Mouse (Mus musculus): ENCODE results near the gene Shb.
"Not testable (repeated sequence)": the region's sequence is repeated elsewhere in the genome, so short reads cannot be mapped to it uniquely, and the experiment has no call there.

The Shb gene

DNA sequence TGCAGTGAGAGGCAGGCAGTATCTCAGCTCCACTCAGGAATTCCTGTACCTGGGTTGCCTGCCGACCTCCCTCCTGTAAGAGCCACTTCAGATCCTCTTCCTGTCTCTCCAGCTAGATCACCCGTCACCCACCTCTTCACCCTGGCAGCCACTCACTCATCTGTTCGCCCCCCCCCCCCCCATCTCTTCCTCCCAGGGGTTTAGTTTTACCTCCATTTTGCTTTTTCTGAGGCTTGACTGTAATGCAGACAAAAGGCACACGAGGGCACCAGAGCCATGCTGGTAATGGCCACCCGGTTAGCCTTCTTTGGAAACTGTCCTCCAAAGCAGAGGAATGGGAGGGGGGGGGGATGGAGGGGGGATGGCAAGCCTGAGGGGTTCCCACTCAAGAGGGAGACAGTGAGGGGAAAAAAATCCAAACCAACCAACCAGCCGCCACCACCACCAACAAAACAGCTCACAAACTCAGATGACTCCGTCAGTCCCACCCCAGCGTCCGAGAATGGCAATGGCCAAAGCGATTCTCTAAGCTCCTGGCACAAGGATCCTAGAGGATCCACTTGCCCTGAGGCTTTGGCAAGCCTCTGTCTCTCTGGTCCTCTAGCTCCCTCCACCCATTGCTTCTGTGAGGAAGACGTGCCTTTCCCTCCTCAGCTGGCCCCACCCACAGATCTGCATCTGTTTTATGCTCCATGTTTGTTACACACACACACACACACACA lies 113.9 kb downstream of the Shb start:
- DNase-seq (ENCODE audit: low read depth): no peak

DNA sequence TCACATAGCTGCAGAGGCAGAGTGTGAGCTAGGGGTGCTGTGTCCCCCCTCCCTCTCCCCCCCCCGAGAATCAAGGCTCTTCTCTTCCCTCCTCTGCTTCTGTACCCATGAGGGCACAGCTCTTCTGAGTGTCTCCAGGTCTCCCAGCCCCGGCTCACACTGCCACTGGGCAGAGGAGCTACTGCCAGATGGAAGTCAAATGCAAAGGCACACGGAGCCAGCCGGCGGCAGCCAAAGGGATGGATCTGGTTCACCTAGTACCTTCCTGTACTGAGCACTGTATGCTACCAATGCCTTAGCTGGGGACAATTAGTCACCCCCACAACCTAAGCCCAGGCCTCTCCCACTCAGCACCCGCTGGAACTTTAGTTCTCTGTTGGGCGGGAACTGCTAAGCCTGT lies 116.0 kb downstream of the Shb start:
- DNase-seq (ENCODE audit: low read depth): no peak

DNA sequence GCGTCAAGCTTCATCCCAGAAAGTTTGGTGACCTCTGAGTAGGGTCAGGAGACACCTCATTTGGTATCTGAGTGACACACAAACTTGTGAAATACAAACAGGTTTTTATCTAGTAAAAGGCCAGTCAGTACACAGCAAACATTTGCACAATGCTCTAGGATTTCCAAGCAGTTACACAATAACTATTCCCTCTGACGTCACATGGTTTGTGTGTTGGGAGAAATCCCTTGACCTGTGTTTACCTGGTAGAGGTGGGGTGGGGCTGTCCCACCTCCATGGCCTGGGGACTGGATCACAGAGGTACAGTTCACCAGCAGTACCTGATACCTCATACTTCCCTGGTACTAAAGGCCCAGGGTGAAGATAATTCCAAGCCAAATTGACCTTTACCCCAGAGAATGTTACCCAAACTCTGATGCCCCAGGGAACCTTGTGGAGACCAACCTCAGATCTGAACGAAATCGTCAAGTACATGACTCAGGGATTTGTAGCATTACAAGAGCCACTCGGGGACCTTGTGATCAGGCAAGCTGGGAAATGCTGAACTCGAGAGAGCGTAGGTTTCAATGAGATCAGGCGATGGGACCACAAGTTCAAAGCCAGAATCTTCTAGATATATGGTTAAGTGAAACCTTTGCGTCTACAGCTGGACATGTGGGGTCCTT lies 118.5 kb downstream of the Shb start:
- DNase-seq (ENCODE audit: low read depth): no peak

DNA sequence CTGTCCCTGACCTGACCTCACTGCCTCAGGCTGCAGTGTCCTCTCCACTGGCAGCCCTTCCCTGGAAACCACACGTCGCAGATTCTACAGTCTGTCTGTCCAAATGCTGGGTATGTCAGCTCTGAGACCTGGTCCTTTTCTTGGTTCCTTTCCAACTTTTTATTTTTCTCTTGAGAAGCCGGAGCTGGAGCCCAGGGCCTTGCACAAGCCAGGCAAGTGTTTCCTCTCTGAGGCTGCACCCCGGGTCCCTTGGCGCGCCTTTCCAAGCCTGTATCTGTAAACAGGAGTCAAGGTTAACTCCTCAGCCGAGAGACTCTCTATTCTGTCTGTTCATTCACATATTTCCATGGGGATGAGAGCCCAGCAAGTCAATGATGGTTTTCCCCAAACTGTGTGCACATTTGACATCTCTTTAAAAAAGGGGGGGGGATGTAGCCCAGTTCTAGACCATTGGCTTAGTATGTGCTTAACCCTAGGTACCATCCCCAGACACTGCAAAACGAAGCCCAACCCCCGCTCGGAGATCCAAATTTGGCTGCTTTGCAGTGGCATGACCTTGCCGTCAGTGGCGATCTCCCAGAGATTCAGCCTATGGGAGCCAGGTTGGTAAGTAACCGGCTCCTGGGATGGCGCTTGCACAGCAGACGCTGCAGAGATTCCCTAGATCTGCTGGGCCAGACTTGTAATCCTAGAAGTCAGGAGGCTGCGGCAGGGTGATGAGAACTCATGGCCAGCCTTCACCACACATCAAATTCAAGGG lies 119.7 kb downstream of the Shb start:
- DNase-seq (ENCODE audit: low read depth): no peak

DNA sequence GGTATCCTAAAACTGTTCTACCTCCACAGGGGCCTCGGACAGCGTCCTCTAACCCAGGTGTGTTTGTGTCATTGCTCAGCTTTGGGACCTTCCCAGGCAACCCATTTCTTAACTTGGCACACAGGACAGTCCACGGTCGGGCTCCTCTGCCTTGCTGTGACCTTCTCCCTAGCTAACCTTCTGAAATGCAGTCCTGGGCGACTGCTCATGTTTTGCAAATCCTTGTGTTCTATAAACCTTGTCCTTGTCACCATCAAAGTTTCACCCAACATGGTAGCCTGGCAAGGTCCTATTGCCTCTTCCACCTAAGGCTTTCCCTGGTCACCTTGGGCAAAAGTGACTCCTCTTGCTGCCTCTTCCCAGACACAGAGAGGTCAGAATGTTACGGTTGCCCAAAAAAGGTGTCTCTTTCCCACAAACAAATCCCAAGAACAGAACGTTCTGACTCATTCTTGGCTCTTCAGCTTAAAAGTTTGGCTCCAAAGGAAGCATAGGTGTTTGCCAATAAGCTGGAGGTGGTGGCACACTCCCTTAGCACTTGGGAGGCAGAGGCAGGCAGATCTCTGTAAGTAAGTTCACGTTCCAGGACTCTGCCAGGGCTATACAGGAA lies 121.0 kb downstream of the Shb start:
- DNase-seq (ENCODE audit: low read depth): no peak

DNA sequence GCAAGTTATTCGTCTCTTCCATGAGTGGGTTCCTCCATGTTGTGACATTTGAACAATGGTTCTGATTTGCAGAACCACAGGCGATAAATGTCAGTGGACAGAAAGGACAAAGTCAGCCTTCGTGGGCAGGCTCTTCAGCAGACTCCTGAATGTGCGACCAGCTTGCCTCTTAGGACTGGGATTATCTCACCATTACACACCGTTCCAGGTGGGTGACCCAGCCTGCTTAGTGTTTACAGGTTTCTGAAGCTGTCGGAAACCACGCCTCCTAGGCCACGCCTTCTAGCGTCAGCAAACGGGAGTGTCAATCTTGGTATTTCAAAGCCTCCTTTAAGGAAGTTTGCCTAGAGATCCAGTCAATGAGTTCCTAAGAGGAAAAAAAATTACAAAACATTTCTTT lies 123.0 kb downstream of the Shb start:
- peak; percentile 69 for DNase-seq (ENCODE audit: low read depth)

DNA sequence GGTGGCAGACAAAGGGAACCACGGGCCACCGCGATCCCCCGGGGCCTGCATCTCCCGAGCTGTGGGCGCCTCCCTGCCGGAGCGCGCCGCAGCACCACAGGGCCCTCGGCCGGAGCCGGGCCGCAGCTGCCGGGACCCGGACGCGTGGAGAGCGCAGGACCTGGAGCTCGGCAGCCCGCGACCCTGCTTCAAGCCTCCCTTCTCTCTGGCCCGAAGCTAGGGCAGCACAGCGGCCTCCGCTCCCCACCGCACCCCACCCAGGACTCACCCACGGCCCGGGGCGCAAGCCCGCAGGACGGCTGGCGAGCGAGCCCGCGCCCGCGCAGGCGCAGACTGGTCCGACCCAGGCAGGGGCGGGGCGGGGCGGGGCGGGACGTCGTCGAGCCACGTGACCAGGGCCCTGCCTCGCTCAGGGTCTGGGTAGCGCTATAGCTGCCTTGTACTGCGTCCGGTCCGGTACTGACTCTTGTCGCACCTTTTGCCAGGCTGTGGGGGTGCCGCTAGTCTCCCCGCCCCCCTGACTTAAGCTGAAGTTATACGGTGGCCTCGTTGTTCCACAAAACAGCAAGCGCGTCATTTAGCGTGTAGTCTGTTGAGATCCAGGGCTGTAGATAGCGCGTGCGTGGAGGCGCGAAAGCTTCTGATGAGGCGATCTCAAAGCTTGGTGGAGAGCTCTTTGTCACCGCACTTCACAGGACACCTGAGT lies 123.7 kb downstream of the Shb start, which contains the start of gene Slc25a51:
Slc25a51 (minus strand) TSS at position 340 of the 706 bp plus-strand sequence.
- DNase-seq (ENCODE audit: low read depth): peak; percentile 77

DNA sequence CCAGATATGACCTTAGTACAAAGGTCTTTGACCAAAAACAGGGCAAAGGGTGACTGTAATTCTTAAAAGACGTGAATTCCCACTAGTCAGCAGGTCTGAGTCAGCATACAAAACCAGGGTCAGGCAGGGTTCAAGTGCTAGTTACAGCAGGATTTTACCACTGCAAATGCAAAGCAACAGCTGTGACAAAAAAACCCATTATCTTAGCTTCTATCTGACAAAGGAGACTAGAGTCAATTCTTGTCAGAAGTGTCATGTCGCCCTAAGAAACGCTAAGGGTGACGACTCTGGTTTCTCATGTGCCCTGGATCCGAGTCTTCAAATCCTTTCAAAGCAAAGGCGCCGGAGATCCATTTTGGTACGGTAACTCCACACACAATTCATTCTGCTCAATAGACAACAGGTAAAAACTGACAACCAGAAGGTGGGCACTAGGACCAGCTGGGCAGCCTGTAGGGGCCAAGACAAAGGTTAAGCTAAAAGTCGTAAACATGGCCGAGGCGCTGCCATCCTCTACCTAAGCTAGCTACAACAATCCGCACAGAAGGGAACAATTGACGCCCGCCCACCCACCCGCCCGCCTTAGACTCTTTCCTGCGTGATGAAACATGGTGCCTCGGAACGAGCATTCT lies 124.5 kb downstream of the Shb start:
- DNase-seq (ENCODE audit: low read depth): no peak

DNA sequence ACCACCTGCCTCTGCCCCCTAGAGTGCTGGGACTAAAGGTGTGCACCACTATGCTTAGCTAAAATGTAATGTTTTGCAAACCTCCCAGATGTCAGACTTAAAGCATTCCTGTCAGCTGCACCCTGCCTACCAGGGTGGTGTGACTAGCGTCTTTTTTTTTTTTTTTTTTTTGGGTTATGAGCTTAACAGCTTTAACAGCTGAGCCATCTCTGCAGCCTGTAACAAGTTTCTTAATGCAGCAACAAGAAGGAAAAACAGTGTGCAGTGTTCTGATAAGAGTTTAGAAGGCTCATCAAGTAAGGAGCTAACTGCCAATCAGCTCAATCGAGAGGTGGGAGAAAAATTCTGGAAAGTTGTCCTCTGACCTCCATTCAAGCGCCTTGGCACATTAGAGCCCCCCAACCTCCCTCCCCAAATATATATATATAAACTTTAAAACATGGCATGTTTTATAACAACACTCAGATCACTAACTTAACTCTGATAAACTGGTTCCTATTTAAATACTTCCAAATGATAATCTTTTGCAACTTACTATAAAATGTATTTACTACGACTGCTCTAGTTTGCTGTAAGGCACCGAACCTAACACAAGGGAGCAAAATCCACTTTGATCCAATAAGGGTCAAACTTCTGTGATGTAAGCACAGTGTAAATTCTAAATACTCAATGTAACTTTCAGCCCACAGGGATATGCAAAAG lies 125.1 kb downstream of the Shb start:
- DNase-seq (ENCODE audit: low read depth): no peak

DNA sequence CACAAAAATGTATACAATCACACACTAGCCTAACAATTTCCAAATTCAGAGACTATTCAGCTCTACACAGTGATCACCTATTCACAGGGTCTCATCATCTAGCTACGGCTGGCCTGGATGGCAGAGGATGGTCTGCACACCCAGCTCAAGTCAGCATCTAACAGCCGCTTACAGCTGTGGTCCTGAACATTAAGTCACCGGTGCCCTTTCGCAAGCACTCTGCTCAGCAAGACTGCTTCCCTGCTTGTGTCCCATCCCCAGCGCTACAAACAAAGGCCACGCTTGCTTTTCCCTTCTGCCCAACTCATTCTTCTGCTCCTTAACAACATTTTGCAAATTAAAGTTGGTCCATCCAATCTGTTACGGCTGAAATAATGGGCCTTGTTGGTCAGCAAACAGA lies 125.9 kb downstream of the Shb start:
- no peak for DNase-seq (ENCODE audit: low read depth)

DNA sequence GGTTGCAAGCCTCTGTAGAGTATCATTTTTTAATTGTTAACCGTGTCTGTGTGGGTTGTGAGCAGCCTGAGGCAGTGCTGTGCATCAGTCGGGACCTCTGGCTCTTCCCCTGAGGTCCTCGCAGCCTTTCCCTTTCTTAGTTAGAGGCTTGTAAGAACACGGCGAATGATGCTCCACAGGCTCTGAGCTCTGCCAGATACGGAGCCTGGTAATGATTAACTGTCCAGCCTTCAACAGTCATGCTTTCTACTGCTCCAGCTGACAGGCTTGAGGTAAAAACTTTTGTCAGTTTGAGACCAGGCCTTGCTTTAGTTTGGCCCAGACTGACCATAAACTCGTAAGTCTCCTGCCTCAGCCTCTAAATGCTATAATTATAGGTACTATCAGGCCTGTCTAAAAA lies 127.0 kb downstream of the Shb start:
- DNase-seq (ENCODE audit: low read depth): no peak

DNA sequence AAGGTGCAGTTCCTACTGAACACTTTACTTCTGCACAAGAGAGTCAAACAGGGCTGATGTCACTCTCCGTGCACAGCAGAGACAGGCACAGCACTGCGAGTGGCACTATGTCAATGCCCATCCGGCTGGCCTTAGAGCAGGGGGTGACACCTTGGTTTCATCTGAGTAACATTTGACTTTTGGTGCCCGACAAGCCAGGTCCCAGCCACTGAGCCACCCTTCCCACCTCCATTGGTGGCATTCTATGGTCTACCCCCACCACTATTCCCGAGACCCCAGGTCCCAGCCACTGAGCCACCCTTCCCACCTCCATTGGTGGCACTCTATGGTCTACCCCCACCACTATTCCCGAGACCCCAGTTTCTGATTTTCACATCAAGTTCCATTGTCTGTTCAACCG lies 128.2 kb downstream of the Shb start:
- DNase-seq (ENCODE audit: low read depth): no peak

DNA sequence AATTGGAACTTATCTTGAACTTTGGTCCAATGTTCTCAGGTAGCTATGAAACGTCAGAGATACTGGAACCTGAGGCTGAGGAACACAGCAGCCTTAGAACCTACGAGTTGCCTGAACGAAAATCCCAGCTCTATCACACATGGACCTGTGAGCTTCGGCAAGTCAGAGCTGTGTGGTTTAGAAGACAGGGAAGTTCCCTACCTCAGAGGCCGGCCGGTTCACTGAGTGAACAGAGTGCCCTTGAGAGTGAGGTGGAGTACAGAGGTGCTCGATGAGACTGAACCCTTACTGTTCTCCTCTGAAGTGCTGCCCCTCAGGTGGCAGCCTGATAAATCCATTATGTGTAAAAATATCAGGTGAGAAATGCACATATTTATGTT lies 128.8 kb downstream of the Shb start:
- no peak for DNase-seq (ENCODE audit: low read depth)

DNA sequence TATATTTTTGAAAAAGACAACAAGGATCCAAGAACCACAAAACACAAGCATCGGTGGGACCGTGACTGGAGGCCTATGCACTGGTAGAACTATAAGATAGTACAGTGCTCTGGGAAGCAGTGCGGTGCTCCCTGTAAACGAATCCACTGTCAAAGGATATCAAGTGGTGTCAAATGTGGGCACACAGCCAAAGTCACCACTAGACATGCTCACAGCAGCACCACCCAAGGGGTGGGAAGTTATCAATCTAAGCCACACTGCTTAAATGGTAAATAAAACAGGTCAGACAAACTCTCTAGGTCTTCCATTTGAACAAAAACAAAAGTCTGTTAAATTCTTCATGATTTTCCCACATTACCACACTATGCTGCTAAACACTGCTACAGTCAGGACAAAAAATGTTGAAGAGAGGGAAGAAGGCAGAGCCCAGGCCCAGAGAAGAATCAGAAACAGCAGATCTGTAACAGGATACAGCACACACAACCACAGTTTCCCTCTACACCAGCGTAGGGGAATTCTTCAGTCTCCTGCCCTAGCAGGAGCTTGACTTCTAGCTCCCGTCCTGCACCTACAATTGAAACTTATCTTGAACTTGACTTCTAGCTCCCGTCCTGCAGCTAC lies 129.3 kb downstream of the Shb start:
- no peak for DNase-seq (ENCODE audit: low read depth)

DNA sequence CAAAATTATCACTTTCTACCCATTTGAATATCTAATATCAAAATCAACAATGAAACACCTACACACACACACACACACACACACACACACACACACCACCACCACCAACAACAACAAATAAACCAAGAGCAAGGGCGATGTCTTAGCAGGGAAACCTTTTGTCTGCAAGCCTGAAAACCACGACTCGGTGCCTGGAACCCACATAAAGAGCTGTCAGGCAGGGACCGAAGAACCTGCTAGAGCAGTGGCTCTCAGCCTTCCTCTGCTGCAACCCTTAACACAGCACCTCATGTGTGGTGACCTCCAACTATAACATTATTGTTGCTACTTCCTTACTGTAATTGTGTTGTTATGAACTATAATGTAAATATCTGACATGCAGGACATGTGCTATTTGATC lies 130.0 kb downstream of the Shb start:
- DNase-seq (ENCODE audit: low read depth): no peak

DNA sequence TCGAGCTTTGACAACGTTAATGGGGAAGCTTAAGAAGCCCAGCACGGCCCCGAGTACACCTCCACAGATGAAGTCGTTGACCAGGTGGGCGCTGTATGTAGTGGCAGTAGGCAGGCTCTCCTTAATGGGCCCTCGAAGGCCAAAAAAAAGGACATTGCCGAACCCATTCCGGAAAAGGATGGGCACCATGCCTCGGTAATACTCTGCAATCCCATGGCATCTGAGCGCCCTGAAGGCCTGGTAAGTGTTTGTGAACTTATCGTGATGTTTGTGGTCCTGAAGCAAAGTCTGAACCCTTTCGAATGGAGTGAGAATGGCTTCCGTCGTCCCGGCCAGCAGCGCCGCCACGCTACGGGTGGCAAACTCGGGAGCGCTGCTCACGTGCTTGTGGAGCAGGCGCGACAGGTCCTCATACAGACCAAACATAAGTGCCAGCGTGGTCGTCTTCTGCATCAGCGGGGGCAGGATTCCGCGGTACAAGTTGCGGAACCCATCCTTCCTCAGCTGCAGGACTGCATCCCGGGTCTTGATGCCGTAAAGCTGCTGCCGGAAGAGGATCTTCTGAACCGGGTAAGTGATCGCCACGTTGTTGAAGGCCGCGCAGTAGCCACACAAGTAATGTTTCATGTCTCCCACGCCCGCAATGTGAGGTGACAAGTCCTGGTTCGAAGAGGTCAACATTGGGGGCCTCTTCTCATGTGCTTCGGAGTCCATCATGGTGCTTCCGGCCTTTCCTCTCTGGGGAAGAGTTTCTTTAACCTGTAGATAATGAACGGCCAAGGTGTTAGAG lies 132.7 kb downstream of the Shb start:
- no peak for DNase-seq (ENCODE audit: low read depth)

DNA sequence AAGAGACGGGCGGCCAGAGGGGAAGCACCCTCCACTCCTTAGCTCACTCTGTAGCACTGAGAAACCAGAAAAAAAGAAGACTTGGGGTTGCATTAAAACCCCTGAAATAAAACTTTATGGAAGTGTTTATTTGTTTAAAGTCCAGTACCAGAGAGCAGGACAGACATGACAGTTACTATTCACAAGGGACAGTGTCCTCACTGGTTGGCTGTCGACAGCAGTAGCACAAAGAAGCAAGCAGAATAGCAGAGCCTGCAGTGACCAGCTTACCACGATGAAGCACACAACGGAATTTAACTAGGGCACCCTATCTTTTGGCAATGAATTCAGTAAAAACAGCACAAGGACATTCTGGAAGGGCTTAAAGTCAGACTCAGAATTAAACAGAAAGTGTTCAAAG lies 134.0 kb downstream of the Shb start:
- DNase-seq (ENCODE audit: low read depth): not testable (repeated sequence)

DNA sequence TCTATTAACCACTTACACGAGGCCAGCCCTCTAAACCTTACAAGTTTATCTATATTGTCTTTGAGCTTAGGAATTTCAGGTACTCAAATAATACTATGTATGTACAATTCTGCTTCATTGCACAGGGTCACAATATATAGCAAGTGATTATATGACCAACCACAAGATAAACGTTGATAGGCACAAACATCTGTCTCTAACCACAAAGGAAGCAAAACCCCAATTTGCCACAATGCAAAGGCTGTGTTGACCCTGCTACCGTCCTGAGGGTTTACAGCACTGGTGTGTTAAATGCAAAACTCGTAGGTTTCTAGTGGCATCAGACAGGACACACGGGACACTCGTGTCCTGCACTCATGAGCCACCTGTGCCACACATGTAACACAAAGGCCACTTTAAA lies 136.1 kb downstream of the Shb start:
- not testable (repeated sequence) for DNase-seq (ENCODE audit: low read depth)

DNA sequence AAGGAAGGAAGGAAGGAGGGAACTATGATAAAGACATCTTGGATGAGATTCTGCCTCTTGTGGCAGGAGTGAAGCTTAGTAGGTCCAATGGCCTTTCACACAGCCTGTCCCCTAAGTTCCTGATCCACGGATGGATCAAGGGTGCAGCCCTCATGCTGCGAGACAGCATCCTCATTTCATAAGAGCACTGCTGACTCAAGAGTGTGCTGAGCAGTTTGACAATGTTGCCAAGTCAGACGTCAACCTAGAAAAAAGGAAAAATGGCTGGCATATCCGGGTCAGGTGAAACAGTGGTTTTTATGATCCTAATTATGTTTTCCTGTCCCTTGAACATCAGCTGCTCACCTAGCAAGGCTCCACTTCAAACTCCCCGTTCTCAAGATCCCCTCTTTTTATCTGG lies 138.6 kb downstream of the Shb start:
- DNase-seq (ENCODE audit: low read depth): no peak

DNA sequence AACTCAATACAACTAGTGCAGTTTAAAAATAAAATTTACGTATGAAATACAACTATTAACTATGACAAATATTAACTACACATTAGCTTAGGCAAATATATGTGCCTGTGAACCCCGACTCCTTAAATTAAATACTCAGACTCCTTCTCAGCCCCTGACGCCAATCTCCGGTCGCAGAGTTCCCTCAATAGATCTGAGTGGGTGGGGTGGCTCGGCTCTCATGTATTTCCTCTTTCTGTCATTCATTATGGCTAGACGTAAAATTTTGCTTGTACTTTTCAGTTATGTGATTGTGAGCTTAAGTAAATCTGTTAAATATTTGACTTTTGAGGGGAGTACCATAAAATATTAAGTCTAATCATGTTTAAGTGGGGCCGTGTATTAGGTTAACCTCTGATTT lies 139.3 kb downstream of the Shb start:
- DNase-seq (ENCODE audit: low read depth): no peak

All from fibroblast of lung, adult 2 months (primary cell).